In the genomic region with DNA sequence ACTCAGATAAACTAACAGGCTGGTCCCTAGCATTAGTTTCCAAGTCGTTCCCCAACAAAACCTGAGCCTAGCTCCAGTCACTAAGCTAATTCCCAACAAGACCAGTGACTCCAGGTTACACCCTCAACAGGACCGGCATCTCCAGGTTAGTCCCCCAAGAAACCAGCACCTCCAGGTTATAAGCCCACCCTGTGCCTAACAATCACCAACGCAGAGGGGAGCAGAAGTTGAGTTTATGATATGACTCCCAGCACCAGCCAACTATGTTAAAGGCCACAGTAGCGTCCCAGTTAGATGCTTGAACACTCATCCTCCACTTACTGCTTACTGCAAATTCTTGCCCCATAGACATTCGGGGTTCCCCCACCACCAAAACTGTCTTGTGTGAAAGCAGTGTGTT, we compare ENCODE assay signal across 27 mouse cellular contexts. TPM values are rescaled to one million over a fixed set of nuclear protein-coding genes. Genes with fewer than 3 reads are reported as not detected.
DNase-seq lines count a peak whose midpoint lies in the region; ATAC-seq and TF ChIP-seq lines count a peak whose summit lies in the region.
"Had no signal": no experiment of that assay in that cellular context is flagged by ENCODE, and none has a peak within 500 bp of the region (broad histone marks: within the 10 kb centered on the region; RNA-seq: fewer than 3 reads in every experiment).

No protein-coding gene starts in this region.

- no peaks in the 10 kb centered on the region for H3K27me3 ChIP-seq in heart, embryonic 10.5 days (ENCODE audit: insufficient read depth, poor library complexity, severe bottlenecking)
- no peaks in the 10 kb centered on the region for H3K27me3 ChIP-seq in liver, embryonic 13.5 days
- no peaks in the 10 kb centered on the region for H3K27me3 ChIP-seq in liver, postnatal 0 days (ENCODE audit: insufficient read depth, low read length)
- H3K27me3 ChIP-seq in embryonic facial prominence, embryonic 13.5 days = no peaks in the 10 kb centered on the region
- H3K27me3 ChIP-seq in myocyte (ENCODE audit: control insufficient read depth, insufficient read depth, insufficient read length) = no peaks in the 10 kb centered on the region
- H3K27me3 ChIP-seq in hindbrain, postnatal 0 days (ENCODE audit: insufficient read depth, low read length) = no peaks in the 10 kb centered on the region
- H3K27me3 ChIP-seq: CH12.LX; forebrain, embryonic 13.5 days; hindbrain, embryonic 13.5 days had no signal

- H3K36me3 ChIP-seq in heart, embryonic 10.5 days = 0 out of 2 replicates have a peak, but pooled peaks cover 2% of the 10 kb centered on the region
- H3K36me3 ChIP-seq in liver, embryonic 13.5 days = no peaks in the 10 kb centered on the region
- H3K36me3 ChIP-seq in liver, postnatal 0 days (replicated peaks; ENCODE audit: insufficient read depth, low read length) = no peaks in the 10 kb centered on the region
- H3K36me3 ChIP-seq in embryonic facial prominence, embryonic 13.5 days = no peaks in the 10 kb centered on the region
- no peaks in the 10 kb centered on the region for H3K36me3 ChIP-seq in myocyte (ENCODE audit: control insufficient read depth, insufficient read depth)
- no peaks in the 10 kb centered on the region for H3K36me3 ChIP-seq in hindbrain, postnatal 0 days (ENCODE audit: insufficient read depth, low read length)
- H3K36me3 ChIP-seq: forebrain, embryonic 10.5 days; hindbrain, embryonic 10.5 days; hindbrain, embryonic 13.5 days had no signal

- H3K4me3 ChIP-seq in heart, embryonic 10.5 days = no peak overlapping the region
- no peak overlapping the region for H3K4me3 ChIP-seq in liver, embryonic 13.5 days (replicated peaks)
- H3K4me3 ChIP-seq in liver, postnatal 0 days (ENCODE audit: low read depth, low read length) = no peak overlapping the region
- H3K4me3 ChIP-seq in embryonic facial prominence, embryonic 13.5 days = no peak overlapping the region
- no peak overlapping the region for H3K4me3 ChIP-seq in myocyte
- H3K4me3 ChIP-seq in hindbrain, postnatal 0 days (ENCODE audit: low read length) = no peak overlapping the region
- H3K4me3 ChIP-seq: forebrain, embryonic 10.5 days; forebrain, embryonic 13.5 days; gastrocnemius, adult 2 months; hindbrain, embryonic 10.5 days; hindbrain, embryonic 13.5 days had no signal

- H3K27ac ChIP-seq in heart, embryonic 10.5 days = no peak overlapping the region
- peak overlapping the region; percentile 40 for H3K27ac ChIP-seq in liver, embryonic 13.5 days
- H3K27ac ChIP-seq in liver, postnatal 0 days (ENCODE audit: low read depth) = no peak overlapping the region
- peak overlapping the region; percentile 66 for H3K27ac ChIP-seq in embryonic facial prominence, embryonic 13.5 days
- no peak overlapping the region for H3K27ac ChIP-seq in hindbrain, postnatal 0 days
- H3K27ac ChIP-seq: forebrain, embryonic 10.5 days; forebrain, embryonic 13.5 days; gastrocnemius, adult 2 months; hindbrain, embryonic 10.5 days; hindbrain, embryonic 13.5 days had no signal

- intact Hi-C loops in heart, postnatal 14 days (cut with DNase I) = no loop called here

- ATAC-seq in liver, embryonic 13.5 days (ENCODE audit: low read depth) = no peak
- ATAC-seq in liver, postnatal 0 days = no peak
- no peak for ATAC-seq in embryonic facial prominence, embryonic 13.5 days (ENCODE audit: insufficient number of reproducible peaks, insufficient read depth, low FRiP score, low TSS enrichment, low read depth)
- ATAC-seq in hindbrain, postnatal 0 days = no peak
- ATAC-seq: forebrain, embryonic 13.5 days; forebrain, embryonic 16.5 days; intestine, postnatal 0 days had no signal

- TF ChIP-seq POLR2A in myocyte (IDR thresholded peaks at IDR 0.05; ENCODE audit: insufficient read length, low read depth) = no peak

- no peaks in the 10 kb centered on the region; the same call in 1 of the 2 replicates for H3K9me3 ChIP-seq in heart, embryonic 10.5 days
- 0 out of 2 replicates have a peak, but pooled peaks cover 6% of the 10 kb centered on the region for H3K9me3 ChIP-seq in liver, embryonic 13.5 days (replicated peaks)
- no peaks in the 10 kb centered on the region for H3K9me3 ChIP-seq in liver, postnatal 0 days (ENCODE audit: low read length)
- H3K9me3 ChIP-seq in embryonic facial prominence, embryonic 13.5 days = 0 out of 2 replicates have a peak, but pooled peaks cover 8% of the 10 kb centered on the region
- no peaks in the 10 kb centered on the region for H3K9me3 ChIP-seq in hindbrain, postnatal 0 days (ENCODE audit: low read length)
- H3K9me3 ChIP-seq: forebrain, embryonic 10.5 days; hindbrain, embryonic 10.5 days had no signal

- peaks cover 10% of the 10 kb centered on the region; the same call in 1 of the 2 replicates for H3K4me1 ChIP-seq in heart, embryonic 10.5 days
- H3K4me1 ChIP-seq in liver, embryonic 13.5 days (replicated peaks) = peaks cover 40% of the 10 kb centered on the region
- 0 out of 2 replicates have a peak, but pooled peaks cover 3% of the 10 kb centered on the region for H3K4me1 ChIP-seq in liver, postnatal 0 days (ENCODE audit: insufficient read depth)
- peaks cover 4% of the 10 kb centered on the region; the same call in 1 of the 2 replicates for H3K4me1 ChIP-seq in embryonic facial prominence, embryonic 13.5 days
- no peaks in the 10 kb centered on the region for H3K4me1 ChIP-seq in hindbrain, postnatal 0 days (ENCODE audit: insufficient read depth, low read length)
- H3K4me1 ChIP-seq: forebrain, embryonic 10.5 days; forebrain, embryonic 13.5 days; hindbrain, embryonic 10.5 days; hindbrain, embryonic 13.5 days had no signal

- H3K9ac ChIP-seq in liver, embryonic 13.5 days = no peak overlapping the region
- no peak overlapping the region for H3K9ac ChIP-seq in liver, postnatal 0 days (replicated peaks)
- no peak overlapping the region for H3K9ac ChIP-seq in embryonic facial prominence, embryonic 13.5 days
- H3K9ac ChIP-seq in hindbrain, postnatal 0 days (replicated peaks; ENCODE audit: low read length) = no peak overlapping the region
- H3K9ac ChIP-seq: forebrain, embryonic 13.5 days; hindbrain, embryonic 13.5 days had no signal

- H3K79me2 ChIP-seq in myocyte (ENCODE audit: control insufficient read depth, insufficient read depth) = no peaks in the 10 kb centered on the region

- no peak overlapping the region for H3ac ChIP-seq in myocyte (ENCODE audit: control insufficient read depth, insufficient read length)

- peak; percentile 62 for DNase-seq in heart, embryonic 10.5 days (ENCODE audit: low spot score)
- no peak for DNase-seq in heart, postnatal 14 days
- DNase-seq in liver, embryonic 13.5 days = no peak
- no peak for DNase-seq in liver, postnatal 0 days
- no peak for DNase-seq in kidney, postnatal 10 days
- DNase-seq in hindbrain, postnatal 0 days (ENCODE audit: low spot score) = no peak
- DNase-seq: adrenal gland, adult 2 months; adrenal gland, postnatal 14 days; B cell, adult 2 months; cerebellum, adult 11-12 months; cerebellum, adult 8-10 months; cerebellum, postnatal 10 days; cerebellum, postnatal 36 days; gastrocnemius, adult 2 months; gastrocnemius, postnatal 14 days; heart, adult 18-20 months; heart, postnatal 36 days had no signal

- no peak for TF ChIP-seq CTCF in liver, postnatal 0 days (IDR thresholded peaks at IDR 0.05; ENCODE audit: low read depth)
- no peak for TF ChIP-seq CTCF in hindbrain, postnatal 0 days (IDR thresholded peaks at IDR 0.05; ENCODE audit: low read depth)

- 86% methylated on average over 5 of the region's 5 CpGs for WGBS in heart, embryonic 10.5 days
- 78% methylated on average over 5 of the region's 5 CpGs for WGBS in liver, embryonic 13.5 days (ENCODE audit: insufficient replicate concordance)
- WGBS in liver, postnatal 0 days (ENCODE audit: insufficient replicate concordance) = 86% methylated on average over 5 of the region's 5 CpGs
- 86% methylated on average over 5 of the region's 5 CpGs for WGBS in embryonic facial prominence, embryonic 13.5 days
- WGBS in hindbrain, postnatal 0 days = 92% methylated on average over 5 of the region's 5 CpGs

- H3K4me2 ChIP-seq in liver, embryonic 13.5 days = no peak overlapping the region
- H3K4me2 ChIP-seq in liver, postnatal 0 days (ENCODE audit: low read depth, low read length) = no peak overlapping the region
- H3K4me2 ChIP-seq in embryonic facial prominence, embryonic 13.5 days = no peak overlapping the region
- H3K4me2 ChIP-seq in myocyte (ENCODE audit: low read depth) = peak overlapping the region; percentile 52
- H3K4me2 ChIP-seq in hindbrain, postnatal 0 days (ENCODE audit: low read depth, low read length) = no peak overlapping the region
- H3K4me2 ChIP-seq: forebrain, embryonic 13.5 days; heart, embryonic 11.5 days; hindbrain, embryonic 13.5 days had no signal

- no peak for TF ChIP-seq EP300 in liver, postnatal 0 days (IDR thresholded peaks at IDR 0.05; ENCODE audit: low read depth)

TF ChIP-seq in myocyte, 11 proteins besides CTCF, POLR2A, EP300 and RAD21:
- TF ChIP-seq TCF12 (IDR thresholded peaks at IDR 0.05; ENCODE audit: insufficient read depth, poor library complexity, severe bottlenecking) (no peak), CEBPB (IDR thresholded peaks at IDR 0.05; ENCODE audit: insufficient read depth, poor library complexity, severe bottlenecking) (no peak), TCF3 (IDR thresholded peaks at IDR 0.05; ENCODE audit: insufficient read length, low read depth) (no peak), MYOD1 (IDR thresholded peaks at IDR 0.05; ENCODE audit: control insufficient read depth in 1 of 3, insufficient read length in 2 of 3, low read depth in 2 of 3) (no peak), MAX (IDR thresholded peaks at IDR 0.05; ENCODE audit: low read depth) (no peak), SRF (IDR thresholded peaks at IDR 0.05; ENCODE audit: control insufficient read depth, insufficient read length, low read depth) (no peak), USF1 (IDR thresholded peaks at IDR 0.05; ENCODE audit: low read depth) (no peak), MYOG (IDR thresholded peaks at IDR 0.05; ENCODE audit: control insufficient read depth in 1 of 3, insufficient read depth in 1 of 3, insufficient read length in 2 of 3, low read depth in 2 of 3) (no peak), POLR2AphosphoS2 (IDR thresholded peaks at IDR 0.05; ENCODE audit: insufficient read length, low read depth) (no peak), E2F4 (IDR thresholded peaks at IDR 0.05; ENCODE audit: insufficient read depth) (no peak), REST (IDR thresholded peaks at IDR 0.05; ENCODE audit: insufficient read depth, insufficient read length) (no peak)

RNA-seq across cellular contexts. Expression of gene Bcas2, which starts 27.9 kb away (rescaled TPM):
- 150 and 186 TPM in 2 replicates for polyA plus RNA-seq in heart, embryonic 10.5 days (2016; fragmentation: Nextera tagmentation; extraction: Ambion mirVana)
- total RNA-seq in heart, postnatal 14 days (2021) = 10 to 100 TPM; 47.7 to 48.0 TPM
- polyA plus RNA-seq in liver, embryonic 13.5 days (2015; fragmentation: Nextera tagmentation; extraction: Ambion mirVana) = 211 and 253 TPM in 2 replicates
- 71.7 and 73.7 TPM in 2 replicates for polyA plus RNA-seq in liver, postnatal 0 days (2015; fragmentation: Nextera tagmentation; extraction: Ambion mirVana)
- polyA plus RNA-seq in embryonic facial prominence, embryonic 13.5 days (2015; fragmentation: Nextera tagmentation; extraction: Ambion mirVana) = 231 and 257 TPM in 2 replicates
- polyA plus RNA-seq in myocyte (2012; fragmentation: generic; extraction: Trizol) = 71.4 TPM
- 54.6 and 60.7 TPM in 2 replicates for total RNA-seq in hindbrain, postnatal 0 days (2014; rRNA removed)
- 204 and 220 TPM in 2 replicates for polyA plus RNA-seq in hindbrain, postnatal 0 days (2015; fragmentation: Nextera tagmentation; extraction: Ambion mirVana)

Comparison
In these comparisons a context has a peak if more than half of its experiments do, and no peak if none do; other contexts are left out.
1. H3K27ac ChIP-seq: peak in liver, embryonic 13.5 days (single experiment) and embryonic facial prominence, embryonic 13.5 days (single experiment); none in heart, embryonic 10.5 days (single experiment), liver, postnatal 0 days (single experiment) and hindbrain, postnatal 0 days (single experiment).